Mouse (Mus musculus) stomach, embryonic 15.5 days (tissue): Measurements from ENCODE around the gene Grm4. TPM values are rescaled to one million over a fixed set of nuclear protein-coding genes. Genes with fewer than 3 reads are reported as not detected.

Source experiments
- ATAC-seq: fragments of 200-750 bp; cut with Nextera tagmentation; 2 replicates; pipeline ENCODE4 v1.8.0; 2017; ENCODE audit warnings: low read depth, moderate number of reproducible peaks, moderate TSS enrichment; ENCODE audit not compliant: insufficient read depth, low FRiP score
- H3K27ac ChIP-seq: fragments of 300-500 bp; sonication (generic); 2 replicates; pipeline ENCODE4 v1.5.1; 2015; ENCODE audit warnings: mild to moderate bottlenecking, inconsistent platforms
- H3K27me3 ChIP-seq: fragments of 300-500 bp; sonication (generic); replicated peaks from 2 replicates; pipeline ENCODE4 v1.6.1; 2015; ENCODE audit warnings: inconsistent platforms
- H3K36me3 ChIP-seq: fragments of 300-500 bp; sonication (generic); 2 replicates; pipeline ENCODE4 v1.6.1; 2015; ENCODE audit warnings: inconsistent platforms
- H3K4me1 ChIP-seq: fragments of 300-500 bp; sonication (generic); 2 replicates; pipeline ENCODE4 v1.6.1; 2015; ENCODE audit warnings: inconsistent platforms
- H3K4me2 ChIP-seq: fragments of 300-500 bp; sonication (generic); 2 replicates; pipeline ENCODE4 v1.6.1; 2015; ENCODE audit warnings: mild to moderate bottlenecking, inconsistent platforms
- H3K4me3 ChIP-seq: fragments of 300-500 bp; sonication (generic); replicated peaks from 2 replicates; pipeline ENCODE4 v1.5.1; 2015; ENCODE audit warnings: inconsistent platforms
- H3K9ac ChIP-seq: fragments of 300-500 bp; sonication (generic); 2 replicates; pipeline ENCODE4 v1.6.1; 2015; ENCODE audit warnings: inconsistent platforms
- H3K9me3 ChIP-seq: fragments of 300-500 bp; sonication (generic); 2 replicates; pipeline ENCODE4 v1.6.1; 2016; ENCODE audit warnings: inconsistent platforms
- WGBS: fragments of 180-500 bp; shearing (Covaris S2); methylation state at CpG from one replicate; pipeline ENCODE4 v1.1.7; 2015; 5-methylcytosine and 5-hydroxymethylcytosine counted together
- polyA plus RNA-seq: library from polyadenylated mRNA; unstranded; fragments of >200 nt; fragmentation: Nextera tagmentation; extraction: Ambion mirVana; gene quantifications from 2 replicates; pipeline ENCODE4 v1.2.1, GENCODE M21; 2015

Gene Grm4
- polyA plus RNA-seq, 1 experiment from 2014 or later: 0.35 TPM

GRCm38 (mm10) chr17:27508002-27508401 lies 13.2 kb downstream of the Grm4 start:
- WGBS: 64% methylated on average over 12 of the region's 12 CpGs

GRCm38 (mm10) chr17:27507591-27507945 lies 13.6 kb downstream of the Grm4 start:
- Histone ChIP-seq H3K27me3 (peaks cover 61% of the 10 kb centered on the region), H3K9me3 (no peaks in the 10 kb centered on the region), H3K4me2 (no peak overlapping the region), H3K36me3 (no peaks in the 10 kb centered on the region), H3K4me3 (no peak overlapping the region), H3K27ac (no peak overlapping the region), H3K4me1 (peaks cover 27% of the 10 kb centered on the region), H3K9ac (no peak overlapping the region)
- WGBS: 87% methylated on average over 7 of the region's 7 CpGs
- ATAC-seq: no peak

More at GRCm38 (mm10) chr17:27508002-27508401, 13.2 kb downstream of the Grm4 start:
- Histone ChIP-seq H3K27ac (no peak overlapping the region), H3K4me1 (peaks cover 29% of the 10 kb centered on the region), H3K36me3 (no peaks in the 10 kb centered on the region), H3K4me3 (no peak overlapping the region), H3K4me2 (no peak overlapping the region), H3K9ac (no peak overlapping the region), H3K9me3 (no peaks in the 10 kb centered on the region), H3K27me3 (peaks cover 63% of the 10 kb centered on the region)
- no peak for ATAC-seq

- Histone ChIP-seq H3K4me3 (no peak overlapping the region), H3K27ac (no peak overlapping the region), H3K27me3 (peaks cover 55% of the 10 kb centered on the region), H3K9ac (no peak overlapping the region), H3K4me2 (no peak overlapping the region), H3K36me3 (no peaks in the 10 kb centered on the region), H3K9me3 (no peaks in the 10 kb centered on the region), H3K4me1 (peaks cover 22% of the 10 kb centered on the region)
- no peak for ATAC-seq
- WGBS: 83% methylated on average over 7 of the region's 7 CpGs
Measured at GRCm38 (mm10) chr17:27506871-27507590, 14.2 kb downstream of the Grm4 start.

- no peak for ATAC-seq
- H3K27me3 ChIP-seq: peaks cover 49% of the 10 kb centered on the region
Measured at GRCm38 (mm10) chr17:27506362-27506761, 14.8 kb downstream of the Grm4 start.

GRCm38 (mm10) chr17:27505221-27505881 lies 15.9 kb downstream of the Grm4 start:
- Histone ChIP-seq H3K4me1 (peaks cover 24% of the 10 kb centered on the region), H3K27me3 (peaks cover 39% of the 10 kb centered on the region)

More at GRCm38 (mm10) chr17:27506362-27506761, 14.8 kb downstream of the Grm4 start:
- no peak overlapping the region for H3K27ac ChIP-seq
- no peak overlapping the region for H3K9ac ChIP-seq
- no peaks in the 10 kb centered on the region for H3K36me3 ChIP-seq
- no peak overlapping the region for H3K4me2 ChIP-seq
- no peaks in the 10 kb centered on the region for H3K9me3 ChIP-seq
- H3K4me1 ChIP-seq: peaks cover 24% of the 10 kb centered on the region
- no peak overlapping the region for H3K4me3 ChIP-seq
- WGBS: 44% methylated on average over 11 of the region's 11 CpGs

GRCm38 (mm10) chr17:27503869-27504268 lies 17.3 kb downstream of the Grm4 start:
- Histone ChIP-seq H3K4me1 (peaks cover 24% of the 10 kb centered on the region), H3K27me3 (peaks cover 30% of the 10 kb centered on the region), H3K27ac (no peak overlapping the region), H3K4me3 (no peak overlapping the region), H3K9me3 (no peaks in the 10 kb centered on the region), H3K9ac (0 out of 2 replicates have a peak overlapping the region, but pooled peaks have one; percentile 4), H3K36me3 (no peaks in the 10 kb centered on the region), H3K4me2 (no peak overlapping the region)
- ATAC-seq: no peak
- WGBS: 57% methylated on average over 7 of the region's 7 CpGs

More at GRCm38 (mm10) chr17:27505221-27505881, 15.9 kb downstream of the Grm4 start:
- no peak overlapping the region for H3K4me3 ChIP-seq
- peak; percentile 32; the same call in 1 of the 2 replicates for ATAC-seq
- H3K27ac ChIP-seq: no peak overlapping the region
- H3K4me2 ChIP-seq: no peak overlapping the region
- H3K9ac ChIP-seq: no peak overlapping the region
- H3K36me3 ChIP-seq: no peaks in the 10 kb centered on the region
- WGBS: 34% methylated on average over 10 of the region's 10 CpGs
- H3K9me3 ChIP-seq: no peaks in the 10 kb centered on the region

GRCm38 (mm10) chr17:27502736-27503445 lies 18.3 kb downstream of the Grm4 start:
- 56% methylated on average over 31 of the region's 31 CpGs for whole genome bisulfite sequencing
- Histone ChIP-seq H3K4me2 (no peak overlapping the region), H3K9me3 (no peaks in the 10 kb centered on the region), H3K4me3 (no peak overlapping the region), H3K27ac (no peak overlapping the region), H3K27me3 (peaks cover 23% of the 10 kb centered on the region), H3K4me1 (peaks cover 24% of the 10 kb centered on the region), H3K36me3 (no peaks in the 10 kb centered on the region), H3K9ac (no peak overlapping the region)
- ATAC-seq: no peak

GRCm38 (mm10) chr17:27502288-27502687 lies 18.9 kb downstream of the Grm4 start:
- no peak for ATAC-seq
- Histone ChIP-seq H3K9ac (no peak overlapping the region), H3K4me3 (no peak overlapping the region), H3K9me3 (no peaks in the 10 kb centered on the region), H3K27ac (no peak overlapping the region), H3K36me3 (no peaks in the 10 kb centered on the region), H3K4me1 (peaks cover 24% of the 10 kb centered on the region), H3K4me2 (peak overlapping the region; percentile 35; the same call in 1 of the 2 replicates), H3K27me3 (peaks cover 23% of the 10 kb centered on the region)
- 27% methylated on average over 14 of the region's 14 CpGs for WGBS

GRCm38 (mm10) chr17:27501331-27502251 lies 19.6 kb downstream of the Grm4 start:
- WGBS: 15% methylated on average over 18 of the region's 18 CpGs
- Histone ChIP-seq H3K9ac (no peak overlapping the region), H3K27ac (no peak overlapping the region), H3K36me3 (no peaks in the 10 kb centered on the region), H3K4me3 (no peak overlapping the region), H3K9me3 (no peaks in the 10 kb centered on the region), H3K4me1 (peaks cover 23% of the 10 kb centered on the region), H3K27me3 (peaks cover 23% of the 10 kb centered on the region), H3K4me2 (peak overlapping the region; percentile 35)
- ATAC-seq: no peak

- ATAC-seq: no peak
- Histone ChIP-seq H3K27me3 (peaks cover 20% of the 10 kb centered on the region), H3K4me3 (no peak overlapping the region), H3K27ac (no peak overlapping the region), H3K36me3 (no peaks in the 10 kb centered on the region), H3K4me1 (peaks cover 16% of the 10 kb centered on the region; the same call in 1 of the 2 replicates), H3K4me2 (no peak overlapping the region), H3K9me3 (no peaks in the 10 kb centered on the region), H3K9ac (no peak overlapping the region)
- WGBS: 47% methylated on average over 4 of the region's 4 CpGs
Measured at GRCm38 (mm10) chr17:27500811-27501210, 20.4 kb downstream of the Grm4 start.

- no peaks in the 10 kb centered on the region for H3K9me3 ChIP-seq
- H3K27me3 ChIP-seq: peaks cover 8% of the 10 kb centered on the region
- ATAC-seq: no peak
- 66% methylated on average over 13 of the region's 13 CpGs for WGBS
- H3K4me2 ChIP-seq: no peak overlapping the region
- H3K4me3 ChIP-seq: no peak overlapping the region
- H3K27ac ChIP-seq: no peak overlapping the region
- H3K36me3 ChIP-seq: no peaks in the 10 kb centered on the region
- no peak overlapping the region for H3K9ac ChIP-seq
- H3K4me1 ChIP-seq: 0 out of 2 replicates have a peak, but pooled peaks cover 7% of the 10 kb centered on the region
Measured at GRCm38 (mm10) chr17:27499080-27499479, 22.1 kb downstream of the Grm4 start.
